Mouse (Mus musculus): Measurements from ENCODE around the gene Gm10229.
"Not testable (repeated sequence)": the region's sequence is repeated elsewhere in the genome, so short reads cannot be mapped to it uniquely, and the experiment has no call there.

- TF ChIP-seq POLR2A, CTCF (IDR thresholded peaks at IDR 0.05; ENCODE audit: insufficient read depth, low read depth, low read length): not testable (repeated sequence)
These were observed 16.3 kb downstream of the Gm10229 start, which contains the start of gene Krtap6-1 for GRCm38 (mm10) chr16:89031399-89031798.

Measured in olfactory bulb, adult 2 months (tissue).